In the genomic region with DNA sequence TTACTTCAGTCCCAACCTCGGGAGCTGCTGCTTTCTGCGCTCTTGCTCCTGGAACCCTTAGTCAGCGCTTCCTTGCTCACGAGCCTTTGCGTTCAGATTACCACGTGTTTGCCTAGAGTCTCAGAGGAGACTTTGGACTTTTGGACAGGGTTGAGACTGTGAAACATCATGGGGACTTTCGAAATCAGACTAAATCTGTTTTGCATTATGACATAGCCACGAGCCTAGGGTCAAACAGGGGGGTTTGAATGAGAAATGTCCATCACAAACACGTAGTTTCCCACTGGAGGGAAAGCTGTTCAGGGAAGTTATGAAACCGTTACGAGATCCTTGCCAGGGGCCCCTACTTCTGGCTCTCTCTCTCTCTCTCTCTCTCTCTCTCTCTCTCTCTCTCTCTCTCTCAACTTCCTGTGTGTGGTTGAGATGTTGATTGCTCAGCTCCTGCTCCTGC, we compare ENCODE assay signal across 12 mouse cellular contexts. TPM values are rescaled to one million over a fixed set of nuclear protein-coding genes. Genes with fewer than 3 reads are reported as not detected.
DNase-seq lines count a peak whose midpoint lies in the region; ATAC-seq lines count a peak whose summit lies in the region.
"Had no signal": no experiment of that assay in that cellular context is flagged by ENCODE, and none has a peak within 500 bp of the region (broad histone marks: within the 10 kb centered on the region; RNA-seq: fewer than 3 reads in every experiment).

No protein-coding gene starts in this region.

- H3K4me3 ChIP-seq in heart, embryonic 12.5 days: no peak overlapping the region
- H3K4me3 ChIP-seq in forebrain, embryonic 14.5 days (ENCODE audit: low read depth, low read length): no peak overlapping the region
- H3K4me3 ChIP-seq: embryonic facial prominence, embryonic 13.5 days; hindbrain, embryonic 12.5 days; limb, embryonic 12.5 days had no signal

- ATAC-seq in heart, embryonic 12.5 days (ENCODE audit: insufficient number of reproducible peaks, low FRiP score): no peak
- peak; percentile 49 for ATAC-seq in activated CD4-positive, CD25-positive, alpha-beta regulatory T cell, adult 4 months
- peak; percentile 23 for ATAC-seq in megakaryocyte progenitor cell, adult 5-6 weeks (replicated peaks; ENCODE audit: poor library complexity)
- ATAC-seq in forebrain, embryonic 14.5 days: no peak

- H3K27ac ChIP-seq in heart, embryonic 12.5 days (ENCODE audit: poor library complexity, severe bottlenecking): no peak overlapping the region
- H3K27ac ChIP-seq in forebrain, embryonic 14.5 days (ENCODE audit: low read depth, low read length): no peak overlapping the region
- H3K27ac ChIP-seq: embryonic facial prominence, embryonic 13.5 days; hindbrain, embryonic 12.5 days; limb, embryonic 12.5 days had no signal

- 0 out of 2 replicates have a peak, but pooled peaks cover 6% of the 10 kb centered on the region for H3K9me3 ChIP-seq in heart, embryonic 12.5 days (replicated peaks)
- no peaks in the 10 kb centered on the region for H3K9me3 ChIP-seq in forebrain, embryonic 14.5 days (replicated peaks; ENCODE audit: control insufficient read depth, low read length)
- H3K9me3 ChIP-seq: embryonic facial prominence, embryonic 13.5 days; hindbrain, embryonic 12.5 days; limb, embryonic 12.5 days had no signal

- DNase-seq in heart, adult 18-20 months: peak; percentile 30 to 48
- DNase-seq in kidney, postnatal 10 days: peak; percentile 52
- DNase-seq in ovary, postnatal 14 days (ENCODE audit: low spot score): no peak
- no peak for DNase-seq in adrenal gland, adult 8-10 months
- DNase-seq in forebrain, embryonic 14.5 days (ENCODE audit: low spot score): no peak

- H3K36me3 ChIP-seq in heart, embryonic 12.5 days: no peaks in the 10 kb centered on the region
- H3K36me3 ChIP-seq in forebrain, embryonic 14.5 days (ENCODE audit: control insufficient read depth, insufficient read depth, low read length): no peaks in the 10 kb centered on the region
- H3K36me3 ChIP-seq: embryonic facial prominence, embryonic 13.5 days; hindbrain, embryonic 12.5 days; limb, embryonic 12.5 days had no signal

- 55% methylated on average over 11 of the region's 11 CpGs for WGBS in heart, embryonic 12.5 days
- 70% methylated on average over 11 of the region's 11 CpGs for WGBS in forebrain, embryonic 14.5 days

- H3K9ac ChIP-seq in heart, embryonic 12.5 days: no peak overlapping the region
- H3K9ac ChIP-seq in forebrain, embryonic 14.5 days (ENCODE audit: low read length): no peak overlapping the region
- H3K9ac ChIP-seq: embryonic facial prominence, embryonic 13.5 days; hindbrain, embryonic 12.5 days; limb, embryonic 12.5 days had no signal

- H3K27me3 ChIP-seq in heart, embryonic 12.5 days (replicated peaks): 0 out of 2 replicates have a peak, but pooled peaks cover 5% of the 10 kb centered on the region
- H3K27me3 ChIP-seq in forebrain, embryonic 14.5 days (replicated peaks; ENCODE audit: control insufficient read depth, insufficient read depth, low read length): no peaks in the 10 kb centered on the region
- H3K27me3 ChIP-seq: embryonic facial prominence, embryonic 13.5 days; hindbrain, embryonic 12.5 days; limb, embryonic 12.5 days had no signal

- no peak overlapping the region for H3K4me2 ChIP-seq in heart, embryonic 12.5 days
- no peak overlapping the region for H3K4me2 ChIP-seq in forebrain, embryonic 14.5 days (ENCODE audit: low read length)
- H3K4me2 ChIP-seq: embryonic facial prominence, embryonic 13.5 days; hindbrain, embryonic 12.5 days; limb, embryonic 12.5 days had no signal

- no peaks in the 10 kb centered on the region for H3K4me1 ChIP-seq in heart, embryonic 12.5 days (replicated peaks)
- H3K4me1 ChIP-seq in forebrain, embryonic 14.5 days (ENCODE audit: control insufficient read depth, insufficient read depth, low read length): no peaks in the 10 kb centered on the region
- H3K4me1 ChIP-seq: embryonic facial prominence, embryonic 13.5 days; hindbrain, embryonic 12.5 days had no signal

RNA-seq across cellular contexts. Expression of gene Il17ra, which starts 8.4 kb away (rescaled TPM):
- 1 to 10 TPM; 2.3 to 3.0 TPM for total RNA-seq in heart, adult 18-20 months (2021)
- 5.9 and 7.3 TPM in 2 replicates for polyA plus RNA-seq in heart, embryonic 12.5 days (2016; fragmentation: Nextera tagmentation; extraction: Ambion mirVana)
- 10 to 100 TPM; 19.0 to 22.5 TPM for polyA plus RNA-seq in activated CD4-positive, CD25-positive, alpha-beta regulatory T cell, adult 4 months (2017; shearing (Covaris generic))
- total RNA-seq in megakaryocyte progenitor cell, adult 5-6 weeks (2015): 23.1 and 30.3 TPM in 2 replicates
- total RNA-seq in megakaryocyte progenitor cell, adult 5-6 weeks (2017): 19.8 and 25.9 TPM in 2 replicates
- 10 to 100 TPM; 12.9 to 14.8 (median 13.4) TPM for total RNA-seq in adrenal gland, adult 8-10 months (2022)
- 1.1 and 3.5 TPM in 2 replicates for polyA plus RNA-seq in forebrain, embryonic 14.5 days (2014; fragmentation: Nextera tagmentation; extraction: Ambion mirVana)

RNA-seq across cellular contexts. Expression of gene Tmem121b, which starts 39.0 kb away (rescaled TPM):
- total RNA-seq in heart, adult 18-20 months (2021): not detected
- polyA plus RNA-seq in heart, embryonic 12.5 days (2016; fragmentation: Nextera tagmentation; extraction: Ambion mirVana): 0.10 and 0.15 TPM in 2 replicates
- under 1 TPM; 0.13 to 0.22 TPM for polyA plus RNA-seq in activated CD4-positive, CD25-positive, alpha-beta regulatory T cell, adult 4 months (2017; shearing (Covaris generic))
- 0.10 TPM in 1 of 2 replicates, not detected in the other for total RNA-seq in megakaryocyte progenitor cell, adult 5-6 weeks (2015)
- 0.08 TPM in 1 of 2 replicates, not detected in the other for total RNA-seq in megakaryocyte progenitor cell, adult 5-6 weeks (2017)
- under 1 TPM in 3 of 4 experiments, not detected in 1; 0.07 to 0.12 (median 0.08) TPM for total RNA-seq in adrenal gland, adult 8-10 months (2022)
- 3.0 and 3.5 TPM in 2 replicates for polyA plus RNA-seq in forebrain, embryonic 14.5 days (2014; fragmentation: Nextera tagmentation; extraction: Ambion mirVana)
- total RNA-seq: gastrocnemius, adult 8-10 months had no signal

Comparison
In these comparisons a context has a peak if more than half of its experiments do, and no peak if none do; other contexts are left out.
1. DNase-seq: peak in heart, adult 18-20 months (2 of 2) and kidney, postnatal 10 days (single experiment); none in ovary, postnatal 14 days (single experiment), adrenal gland, adult 8-10 months (single experiment) and forebrain, embryonic 14.5 days (single experiment).
2. ATAC-seq: peak in activated CD4-positive, CD25-positive, alpha-beta regulatory T cell, adult 4 months (single experiment) and megakaryocyte progenitor cell, adult 5-6 weeks (single experiment); none in heart, embryonic 12.5 days (single experiment) and forebrain, embryonic 14.5 days (single experiment).